In genomic region chr5:30103340-30103739, GRCm38 (mm10) we compare ENCODE assay signal across 20 mouse cellular contexts. TPM values are rescaled to one million over a fixed set of nuclear protein-coding genes. Genes with fewer than 3 reads are reported as not detected.
"Had no signal": no experiment of that assay in that cellular context is flagged by ENCODE, and none has a peak within 500 bp of the region (broad histone marks: within the 10 kb centered on the region; RNA-seq: fewer than 3 reads in every experiment).

No protein-coding gene starts in this region.

- H3K36me3 ChIP-seq: liver, embryonic 15.5 days; lung, embryonic 15.5 days; midbrain, embryonic 15.5 days; neural tube, embryonic 12.5 days; stomach, embryonic 15.5 days had no signal

- H3K27ac ChIP-seq: liver, embryonic 15.5 days; lung, embryonic 15.5 days; macrophage; midbrain, embryonic 13.5 days; midbrain, embryonic 15.5 days; neural tube, embryonic 12.5 days; stomach, embryonic 15.5 days; stomach, postnatal 0 days had no signal

- H3K9ac ChIP-seq: liver, embryonic 15.5 days; liver, postnatal 0 days; lung, embryonic 15.5 days; midbrain, embryonic 13.5 days; midbrain, embryonic 15.5 days; neural tube, embryonic 12.5 days; stomach, embryonic 15.5 days had no signal

- DNase-seq: liver, postnatal 0 days; lung, adult 2 months; lung, postnatal 14 days; lung, postnatal 36 days; right cerebral cortex, postnatal 14 days; thymus, adult 2 months; thymus, postnatal 25 days; thymus, postnatal 4 days had no signal

- H3K27me3 ChIP-seq: midbrain, embryonic 15.5 days had no signal

- ATAC-seq: liver, postnatal 0 days; lung, postnatal 0 days; midbrain, embryonic 13.5 days; midbrain, embryonic 15.5 days had no signal

- H3K4me3 ChIP-seq: liver, embryonic 15.5 days; lung, embryonic 15.5 days; midbrain, embryonic 13.5 days; midbrain, embryonic 15.5 days; neural tube, embryonic 12.5 days; stomach, embryonic 15.5 days had no signal

- H3K4me2 ChIP-seq: liver, embryonic 15.5 days; lung, embryonic 15.5 days; midbrain, embryonic 15.5 days; neural tube, embryonic 12.5 days; stomach, embryonic 15.5 days had no signal

- H3K9me3 ChIP-seq: liver, embryonic 15.5 days; lung, embryonic 15.5 days; midbrain, embryonic 13.5 days; midbrain, embryonic 15.5 days; neural tube, embryonic 12.5 days; stomach, embryonic 15.5 days had no signal

RNA-seq across cellular contexts. Expression of gene Garem2, which starts 1.6 kb away (rescaled TPM):
- polyA plus RNA-seq: macrophage; spleen, adult 2 months had no signal

RNA-seq across cellular contexts. Expression of gene 3110082J24Rik, which starts 2.5 kb away (rescaled TPM):
- polyA plus RNA-seq: liver, embryonic 15.5 days; liver, postnatal 0 days; lung, adult 2 months; lung, embryonic 15.5 days; lung, postnatal 0 days; macrophage; spleen, adult 2 months; stomach, embryonic 15.5 days; stomach, postnatal 0 days; testis, adult 2 months; thymus, adult 2 months; urinary bladder, adult 2 months had no signal
